Mouse (Mus musculus) urinary bladder, postnatal 14 days (tissue): ENCODE measurements at regions not wholly inside any gene's neighbourhood (a gene's known extent, or its start where the extent isn't known, plus 50 kb on each side); places are given as distances from the start of the nearest gene placed in this dataset.

Experiments used
- DNase-seq: peaks from one replicate; pipeline ENCODE4 v3.0.0; 2021; ENCODE audit warnings: low spot score

DNA sequence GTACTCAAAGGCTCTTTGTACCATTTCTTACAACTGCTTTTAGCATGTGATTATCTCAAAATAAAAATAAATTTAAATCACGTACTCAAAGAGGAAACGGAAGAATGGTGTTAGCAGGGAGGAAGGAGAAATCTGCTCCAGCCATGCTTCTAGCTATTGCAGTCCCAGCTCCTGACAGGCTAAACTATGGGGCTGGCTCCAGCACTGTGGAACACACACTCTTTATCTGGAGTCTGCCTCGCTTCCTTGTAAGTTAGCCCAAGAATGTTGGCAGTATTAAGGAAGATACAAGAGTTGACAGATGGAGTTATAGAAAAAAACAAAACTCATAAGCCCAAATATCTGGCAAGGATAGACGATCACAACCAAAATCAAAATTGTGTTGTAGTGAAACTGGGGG, 161.5 kb upstream of the AI593442 start:
- DNase-seq, result no peak

DNA sequence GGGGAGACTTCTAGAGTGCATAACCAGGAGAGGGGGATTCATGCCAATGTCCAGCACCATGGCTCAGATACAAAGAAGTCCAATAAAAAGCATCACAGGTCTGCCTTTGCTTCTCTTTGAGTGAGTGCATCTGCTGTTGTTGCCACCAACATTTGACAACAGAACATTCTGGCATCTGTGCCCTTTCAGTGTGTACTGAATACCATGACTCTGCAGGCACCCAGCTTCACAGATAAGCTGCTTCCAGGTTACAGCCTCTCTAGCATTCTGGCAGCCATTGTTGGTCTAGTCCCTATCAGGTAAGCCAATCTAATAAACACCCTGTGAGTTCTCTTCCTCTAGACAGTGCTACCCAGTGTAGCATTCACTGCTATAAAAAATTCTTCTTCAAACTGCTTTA, 160.4 kb upstream of the AI593442 start:
- DNase-seq, result no peak

DNA sequence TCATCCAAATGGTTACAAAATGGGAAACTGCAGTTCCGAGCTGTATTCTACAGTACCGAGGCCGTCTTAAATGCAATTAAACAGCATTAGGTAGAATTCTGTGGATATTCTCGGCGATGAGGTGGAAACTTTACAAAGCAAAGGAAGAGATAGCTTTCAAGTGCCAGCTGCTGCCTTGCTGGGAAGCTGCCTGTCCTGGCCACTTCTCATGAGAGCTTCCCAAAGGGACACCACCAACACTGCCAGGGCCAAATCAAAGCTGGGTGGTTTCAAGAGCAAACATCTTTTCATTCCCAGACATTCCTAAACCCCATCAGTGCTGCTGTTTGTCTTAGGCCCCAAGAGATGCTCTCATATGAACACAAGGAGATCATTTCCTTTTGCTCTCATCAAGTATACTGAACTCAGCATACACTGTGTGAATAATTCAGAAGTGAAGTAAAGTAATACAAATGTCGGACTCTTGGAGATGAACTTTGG, 156.6 kb upstream of the AI593442 start:
- DNase-seq, result no peak

DNA sequence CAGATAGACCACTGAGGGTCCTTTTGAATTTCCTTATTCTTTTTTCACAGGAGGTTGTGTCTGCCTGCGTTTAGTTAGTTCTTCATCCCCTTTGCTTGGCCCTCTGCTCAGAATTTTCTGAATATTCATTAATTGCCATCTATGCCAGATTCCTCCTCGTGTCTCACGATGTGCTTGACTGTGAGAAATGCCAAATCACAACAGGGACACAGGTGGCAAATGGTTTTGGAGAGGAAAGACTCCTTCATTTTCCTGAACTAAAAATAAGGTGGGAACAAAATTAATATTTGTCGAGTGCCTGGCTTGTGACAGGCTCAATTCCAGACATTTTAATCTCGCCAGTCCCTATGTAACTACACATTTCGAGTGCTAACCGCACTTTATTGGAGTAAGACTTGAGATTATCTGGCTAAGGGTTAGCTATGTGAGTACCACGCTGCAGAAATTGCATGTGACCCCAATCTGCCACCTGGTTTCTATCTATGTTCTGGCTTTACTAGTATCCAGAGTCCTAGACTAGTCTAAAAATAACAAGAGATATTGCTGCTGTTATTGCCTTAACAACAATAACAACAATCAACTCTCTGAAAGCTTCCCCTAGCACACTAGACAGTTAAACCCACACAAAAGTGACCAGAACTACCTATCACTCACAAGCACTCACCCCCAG, 156.0 kb upstream of the AI593442 start:
- no peak for DNase-seq

DNA sequence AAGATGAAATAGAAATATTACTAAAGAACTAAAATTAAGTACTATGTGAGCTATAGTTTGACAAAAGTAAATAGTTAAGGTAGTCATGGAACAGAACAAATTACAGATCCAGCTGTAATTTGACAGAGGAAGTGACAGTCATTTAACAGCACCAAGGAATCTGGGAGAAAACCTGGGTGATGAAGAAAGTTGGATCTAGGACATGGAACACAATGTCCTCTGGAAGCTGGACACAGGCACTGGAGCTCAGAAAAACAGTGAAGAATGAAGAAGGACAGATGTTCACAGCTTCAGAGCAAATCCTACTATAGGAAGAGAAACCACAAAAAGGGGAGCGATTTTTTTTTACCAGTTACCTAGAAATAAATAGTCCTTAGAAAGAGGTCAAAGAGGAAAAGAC, 147.2 kb upstream of the AI593442 start:
- no peak for DNase-seq

DNA sequence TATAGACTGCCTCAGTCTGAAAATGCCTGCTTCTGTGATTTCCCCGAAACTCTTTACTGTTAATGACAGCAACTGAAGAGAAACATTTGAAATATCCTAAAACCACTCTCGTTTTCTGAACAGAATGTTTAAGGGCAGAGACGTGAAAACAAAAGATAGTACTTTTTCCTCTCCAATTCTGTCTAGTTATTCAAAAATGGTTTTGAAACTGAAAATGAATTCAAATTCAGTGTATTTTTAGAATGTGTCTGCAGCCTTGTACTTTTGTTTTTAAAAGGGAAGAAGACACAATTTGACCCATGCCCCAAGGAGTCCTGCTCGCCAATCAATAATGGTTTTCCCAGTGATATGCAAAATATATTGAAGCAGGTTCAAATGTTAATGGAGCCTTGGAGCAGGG, 136.7 kb upstream of the AI593442 start:
- no peak for DNase-seq

DNA sequence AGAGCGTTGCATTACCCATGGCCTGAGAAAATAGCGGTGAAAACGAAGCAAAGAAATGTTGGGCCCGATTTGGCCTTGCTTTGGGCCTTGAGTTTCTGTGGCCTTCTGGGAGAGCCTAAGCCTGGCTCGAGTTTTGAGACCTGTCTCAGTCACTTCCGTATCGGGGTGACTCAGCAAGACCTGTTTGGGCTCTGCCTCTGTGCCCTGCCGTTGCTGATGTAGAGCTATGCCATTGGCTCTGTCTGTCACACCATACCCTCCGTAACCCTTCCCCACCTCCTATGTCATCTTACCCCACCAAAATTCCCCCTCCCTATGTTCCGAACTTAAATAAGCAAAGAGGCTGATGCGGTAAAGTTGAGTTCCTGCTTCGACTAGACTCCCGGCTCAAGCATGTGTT, 123.4 kb upstream of the AI593442 start:
- DNase-seq, result no peak

DNA sequence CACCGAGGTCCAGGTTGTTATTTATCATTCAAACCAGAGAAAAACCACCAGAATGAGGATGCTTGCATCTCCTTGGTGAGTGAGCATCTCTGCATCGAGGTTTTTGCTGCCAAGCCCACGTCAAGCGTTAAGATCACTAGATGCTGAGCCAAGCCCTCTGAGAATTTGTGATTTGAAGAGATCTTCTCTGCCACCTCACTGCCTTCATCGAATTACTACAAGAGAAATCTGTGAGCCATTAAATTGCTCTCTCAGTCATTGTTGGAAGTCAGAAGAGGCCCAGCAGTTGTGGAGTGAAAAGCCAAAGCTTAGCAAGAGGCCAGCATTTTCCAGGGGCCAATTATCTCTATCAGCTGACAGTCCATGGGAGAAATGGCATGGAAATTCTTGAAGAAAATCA, 122.2 kb upstream of the AI593442 start:
- no peak for DNase-seq

DNA sequence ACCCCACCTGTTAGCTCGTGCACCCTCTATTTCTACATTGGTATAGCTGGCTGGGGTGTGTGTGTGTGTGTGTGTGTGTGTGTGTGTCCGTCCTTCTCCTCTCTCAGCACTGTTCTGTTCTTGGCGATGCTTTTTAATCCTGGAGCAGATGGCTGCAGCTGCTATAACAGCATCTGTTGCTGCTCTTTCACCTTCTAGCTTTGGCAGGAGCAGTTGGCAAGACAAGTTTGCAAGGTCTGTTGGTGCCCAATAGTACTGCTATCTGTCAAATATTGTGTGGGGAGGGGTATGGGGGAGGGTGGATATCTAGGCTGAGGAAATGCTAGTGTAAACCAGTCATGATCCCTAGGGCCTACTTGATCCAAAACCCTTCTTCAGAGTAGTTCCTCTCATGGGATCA, 120.9 kb upstream of the AI593442 start:
- DNase-seq, result no peak

DNA sequence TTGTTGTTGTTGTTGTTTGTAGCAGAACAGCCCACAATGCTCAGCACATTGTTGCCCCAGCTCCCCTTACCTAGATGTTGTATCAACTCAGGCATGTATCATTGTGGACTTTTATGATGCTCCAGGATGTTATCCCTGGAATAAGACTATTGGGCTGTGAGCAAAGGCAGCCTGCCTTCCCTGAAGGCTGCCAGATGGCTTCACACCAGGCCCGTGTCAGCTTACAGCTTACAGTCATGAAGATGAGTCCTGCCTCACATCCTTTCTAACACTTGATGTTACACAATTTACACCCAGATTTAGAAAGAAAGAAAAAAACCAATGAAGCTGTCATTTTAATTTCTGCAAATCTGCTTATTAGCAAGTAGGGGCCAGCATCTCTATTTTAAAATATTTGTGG, 113.0 kb upstream of the AI593442 start:
- peak; percentile 18 for DNase-seq

DNA sequence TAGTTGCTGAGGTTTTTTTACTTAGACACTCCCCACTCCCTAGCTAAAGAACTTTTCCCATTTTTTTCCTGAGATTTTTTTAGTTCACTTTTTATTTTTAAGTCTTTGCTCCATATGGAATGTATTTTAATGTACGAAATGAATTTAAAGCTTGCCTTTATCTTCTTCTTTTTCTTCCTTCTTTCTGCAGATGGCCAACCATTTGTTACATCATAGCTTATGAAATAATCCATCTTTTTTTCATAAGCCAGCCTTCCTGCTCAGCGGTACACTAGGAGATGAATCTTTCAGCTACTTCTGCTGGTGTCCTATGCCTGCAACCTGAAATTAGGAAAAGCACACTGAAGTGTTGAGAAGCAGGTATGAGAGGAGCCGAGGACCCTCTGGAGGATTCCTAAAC, 102.9 kb upstream of the AI593442 start:
- DNase-seq, result no peak

DNA sequence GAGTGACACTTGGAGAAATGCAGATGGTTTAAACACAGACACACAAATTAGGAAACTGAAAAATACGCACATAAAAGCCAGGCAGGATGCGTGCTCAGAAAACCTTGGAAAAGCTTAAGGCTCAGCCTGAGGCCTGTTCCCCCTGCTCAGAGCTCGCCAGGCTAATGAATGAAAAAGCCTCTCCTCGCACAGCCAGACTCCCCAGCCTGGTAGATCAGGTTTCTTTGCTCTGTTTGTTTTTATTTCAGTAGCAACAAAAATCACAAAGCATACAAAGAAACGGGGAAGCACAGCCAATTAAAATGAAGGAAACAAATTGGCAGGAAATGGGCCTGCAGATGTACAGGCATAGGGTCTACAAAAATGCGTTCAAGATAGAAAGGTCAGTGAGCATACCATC, 97.0 kb upstream of the AI593442 start:
- DNase-seq, result no peak

DNA sequence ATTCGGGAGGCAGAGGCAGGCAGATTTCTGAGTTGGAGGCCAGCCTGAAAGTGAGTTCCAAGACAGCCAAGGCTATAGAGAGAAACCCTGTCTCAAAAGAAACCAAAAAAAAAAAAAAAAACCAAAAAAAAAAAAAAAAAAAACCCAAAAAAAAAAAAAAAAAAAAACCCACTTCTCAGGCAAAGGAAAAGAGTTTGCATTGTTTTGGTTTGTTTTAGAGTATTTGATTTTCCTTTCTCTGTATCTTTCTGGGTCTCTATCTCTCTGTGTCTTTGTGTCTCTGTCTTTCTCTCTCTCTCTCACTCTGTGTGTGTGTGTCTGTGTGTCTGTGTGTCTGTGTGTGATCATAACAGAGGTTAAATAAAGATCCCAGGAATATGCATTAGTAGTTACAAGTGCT, 95.7 kb upstream of the AI593442 start:
- no peak for DNase-seq

DNA sequence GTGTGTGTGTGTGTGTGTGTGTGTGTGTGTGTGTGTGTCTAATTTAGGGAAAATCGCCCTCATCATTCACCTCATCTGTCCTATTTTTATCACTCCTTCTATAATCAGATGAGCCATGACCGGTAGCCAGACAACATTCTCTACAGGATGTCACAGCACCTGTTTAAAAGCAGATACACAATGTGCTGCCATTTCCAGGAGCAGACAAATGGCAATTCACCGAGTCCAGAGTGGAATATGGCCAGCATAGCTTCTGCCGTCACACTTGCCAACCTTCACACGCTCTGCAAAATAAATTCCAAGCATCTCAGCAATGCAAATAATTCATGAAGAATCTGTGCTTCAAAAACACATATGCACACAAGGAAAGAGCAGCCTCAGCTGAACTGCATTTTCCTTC, 88.5 kb upstream of the AI593442 start:
- no peak for DNase-seq

DNA sequence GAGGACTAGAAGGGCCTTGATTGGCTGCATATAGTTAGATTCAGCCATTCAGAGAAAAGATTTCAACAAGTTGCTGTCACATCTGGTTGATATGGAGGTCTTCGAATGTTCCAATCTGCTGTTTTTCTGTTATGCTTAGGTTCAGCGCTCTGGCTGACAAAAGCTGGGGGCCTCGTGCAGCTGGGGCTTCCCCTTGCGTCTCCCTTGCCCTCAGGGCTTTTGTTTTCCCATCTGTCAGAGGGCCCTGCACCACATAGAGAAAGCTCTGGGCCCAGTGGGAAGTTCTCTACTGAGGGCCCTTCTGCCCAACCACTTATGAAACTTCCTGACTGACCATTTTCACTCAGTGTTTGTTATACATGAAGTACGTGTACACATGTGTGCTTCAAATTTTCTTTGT, 86.2 kb upstream of the AI593442 start:
- no peak for DNase-seq

DNA sequence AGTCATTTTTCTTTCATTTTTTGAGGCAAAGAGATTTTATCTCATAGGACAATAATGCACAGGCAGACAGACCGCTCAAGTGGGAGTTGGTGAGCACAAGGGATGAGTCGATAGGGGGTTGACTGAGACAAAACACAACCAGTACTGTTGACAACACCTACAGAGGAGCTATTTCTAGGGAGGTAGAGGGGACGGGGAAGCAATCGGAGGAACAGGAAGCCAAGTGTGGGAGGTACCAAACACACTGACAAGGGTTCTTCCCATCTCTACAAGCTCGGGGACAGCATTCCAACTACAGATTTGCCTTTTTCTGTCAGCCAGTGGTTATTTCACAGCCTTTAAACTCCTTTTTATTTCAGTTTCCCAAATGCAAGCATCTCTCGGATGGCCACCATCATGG, 83.3 kb upstream of the AI593442 start:
- no peak for DNase-seq

DNA sequence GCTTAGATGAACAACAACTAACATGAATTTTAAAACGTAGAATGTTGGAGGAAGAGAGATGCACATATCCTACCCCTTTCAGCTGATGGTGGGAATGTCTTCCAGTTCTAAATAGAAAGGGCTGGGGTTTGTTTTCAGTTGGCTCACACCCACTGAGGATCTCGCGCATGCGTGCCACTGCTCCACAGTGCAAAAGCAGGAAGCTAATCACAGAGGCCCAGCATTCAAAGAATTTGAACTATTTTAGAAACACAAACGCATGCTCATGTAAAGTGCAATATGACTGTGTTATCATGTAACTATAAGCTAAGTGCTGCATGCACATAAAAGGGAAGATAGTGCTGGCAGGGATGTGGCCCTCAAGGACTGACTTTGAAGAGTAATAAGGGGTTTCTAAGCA, 81.7 kb upstream of the AI593442 start:
- DNase-seq, result no peak

DNA sequence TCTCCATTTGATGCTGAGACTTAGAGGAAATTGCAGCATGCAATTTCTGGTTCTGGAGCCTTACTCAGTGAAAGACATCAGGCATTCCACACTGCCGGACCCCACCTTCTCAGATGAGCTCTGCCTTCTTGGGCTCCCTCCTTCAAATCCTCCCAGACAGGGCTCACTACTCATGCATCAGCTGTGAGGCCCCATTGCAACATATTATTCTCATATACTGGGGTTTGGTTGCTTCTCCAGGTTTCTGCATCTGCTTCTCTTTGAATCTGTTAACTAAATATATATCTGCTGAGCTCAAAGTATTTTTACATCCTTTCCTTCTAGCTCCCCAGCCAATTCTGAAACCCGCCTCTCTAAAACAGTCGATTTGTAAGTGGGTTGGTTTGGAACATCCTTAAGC, 68.8 kb upstream of the AI593442 start:
- DNase-seq, result no peak

DNA sequence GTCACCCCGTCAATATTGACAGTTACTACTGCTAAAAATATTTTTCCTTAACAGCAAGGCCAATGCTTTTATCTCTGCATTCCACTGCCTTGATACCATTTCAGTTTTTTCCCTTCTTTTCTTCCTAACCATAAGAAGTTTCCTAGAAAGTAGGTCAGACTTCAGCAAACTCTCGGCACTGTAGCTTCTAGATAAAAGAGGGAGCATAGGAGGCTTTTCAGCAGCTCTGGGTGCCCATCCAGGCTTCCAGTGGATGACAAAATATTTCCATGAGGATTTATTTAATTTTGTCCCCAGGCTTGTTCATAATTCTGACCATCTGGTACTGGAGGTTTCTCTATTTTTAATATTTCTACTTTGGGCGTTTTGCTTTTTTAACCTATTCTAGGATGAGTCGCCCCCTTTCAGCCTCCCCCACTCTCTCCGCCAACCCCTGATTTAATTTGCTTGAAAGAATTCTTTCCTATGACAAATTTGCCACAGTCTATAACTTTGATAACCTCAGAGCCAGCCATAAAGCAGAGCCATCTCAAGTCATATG, 59.0 kb upstream of the AI593442 start:
- no peak for DNase-seq
